In the genomic region with DNA sequence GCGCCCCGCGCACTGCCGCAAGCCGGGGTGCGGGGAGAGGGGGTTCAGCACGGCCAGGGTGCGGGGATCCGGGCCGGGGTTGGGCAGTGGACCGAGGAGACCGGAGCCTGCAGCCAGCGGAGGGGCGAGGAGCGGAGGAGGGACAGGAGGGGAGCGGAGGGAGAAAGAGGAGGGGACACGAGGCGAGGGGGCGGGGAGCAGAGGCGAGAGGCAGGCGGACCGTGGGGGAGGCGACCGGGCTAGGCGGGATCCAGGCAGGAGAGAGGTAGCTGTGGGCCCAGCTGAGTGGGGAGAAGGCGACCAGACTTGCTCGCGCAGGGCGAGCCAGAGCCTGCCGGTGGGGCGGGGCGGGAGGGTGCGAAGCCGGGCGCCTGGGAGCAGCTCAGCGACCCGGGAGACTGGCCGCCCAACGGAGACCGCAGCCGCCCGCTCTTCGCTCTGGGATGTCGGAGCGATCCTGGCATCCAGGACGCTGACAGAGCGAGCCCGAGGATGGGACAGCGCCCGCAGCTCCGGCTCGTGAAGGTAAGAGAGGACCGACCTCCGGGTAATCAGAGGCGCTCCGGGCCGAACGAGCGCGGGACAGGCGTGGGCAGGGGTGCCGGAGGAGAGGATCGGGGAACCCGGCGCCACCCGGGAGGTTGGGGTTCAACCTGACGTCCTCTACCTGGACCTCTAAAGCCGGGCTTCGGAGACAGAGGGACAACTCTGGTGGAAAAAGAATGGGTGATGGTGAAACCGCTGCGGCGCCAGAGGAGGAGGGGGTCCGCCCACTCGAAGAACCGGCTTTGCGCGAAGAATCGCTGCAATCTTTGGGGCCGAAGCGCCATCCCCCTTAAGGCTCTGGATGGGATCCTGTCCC, we compare ENCODE assay signal across 9 mouse cellular contexts. TPM values are rescaled to one million over a fixed set of nuclear protein-coding genes. Genes with fewer than 3 reads are reported as not detected.
DNase-seq lines count a peak whose midpoint lies in the region; ATAC-seq and TF ChIP-seq lines count a peak whose summit lies in the region.
"Had no signal": no experiment of that assay in that cellular context is flagged by ENCODE, and none has a peak within 500 bp of the region (broad histone marks: within the 10 kb centered on the region; RNA-seq: fewer than 3 reads in every experiment).

A gene (plus strand): TSS at position 276 of the 862 bp plus-strand sequence.

- WGBS in heart, embryonic 13.5 days: under 1% methylated on average over 75 of the region's 80 CpGs
- under 1% methylated on average over 80 of the region's 80 CpGs for WGBS in hindbrain, embryonic 10.5 days
- WGBS in limb, embryonic 14.5 days: 2% methylated on average over 65 of the region's 80 CpGs

- H3K27me3 ChIP-seq in heart, embryonic 13.5 days (replicated peaks): peaks cover 99% of the 10 kb centered on the region
- H3K27me3 ChIP-seq in hindbrain, embryonic 10.5 days (ENCODE audit: insufficient read depth, poor library complexity, severe bottlenecking): peaks cover 78% of the 10 kb centered on the region
- H3K27me3 ChIP-seq in limb, embryonic 14.5 days (ENCODE audit: control insufficient read depth, insufficient read depth, low read length): peaks cover 49% of the 10 kb centered on the region
- H3K27me3 ChIP-seq: CH12.LX had no signal

- H3K36me3 ChIP-seq in heart, embryonic 13.5 days: no peaks in the 10 kb centered on the region
- no peaks in the 10 kb centered on the region for H3K36me3 ChIP-seq in hindbrain, embryonic 10.5 days
- no peaks in the 10 kb centered on the region for H3K36me3 ChIP-seq in limb, embryonic 14.5 days (ENCODE audit: control insufficient read depth, insufficient read depth, low read length)

- no peak within 1 kb of the TSS for H3K27ac ChIP-seq in heart, embryonic 13.5 days (replicated peaks)
- H3K27ac ChIP-seq in hindbrain, embryonic 10.5 days: peak within 1 kb of the TSS; percentile 83
- H3K27ac ChIP-seq in limb, embryonic 14.5 days (replicated peaks; ENCODE audit: low read depth, low read length): no peak within 1 kb of the TSS

- no peak for DNase-seq in heart, adult 11 months
- peak; percentile 64 for DNase-seq in ES-CJ7 (ENCODE audit: low read depth, low spot score)
- DNase-seq in cerebellum, postnatal 36 days: peak; percentile 85 to 90
- peak; percentile 73 for DNase-seq in hindbrain, embryonic 10.5 days (ENCODE audit: low spot score)
- no peak for DNase-seq in limb, embryonic 14.5 days (ENCODE audit: low spot score)
- DNase-seq in right cerebral cortex, adult 18-20 months: peak; percentile 61

- peak within 1 kb of the TSS; percentile 64 for H3K9ac ChIP-seq in heart, embryonic 13.5 days
- peak within 1 kb of the TSS; percentile 44 for H3K9ac ChIP-seq in limb, embryonic 14.5 days (ENCODE audit: low read depth, low read length, severe bottlenecking)

- no peak for TF ChIP-seq POLR2A in limb, embryonic 14.5 days (IDR thresholded peaks at IDR 0.05; ENCODE audit: borderline replicate concordance, extremely low read depth, insufficient read depth, insufficient read length)

- peaks cover 21% of the 10 kb centered on the region for H3K4me1 ChIP-seq in heart, embryonic 13.5 days
- H3K4me1 ChIP-seq in hindbrain, embryonic 10.5 days (replicated peaks): peaks cover 30% of the 10 kb centered on the region
- H3K4me1 ChIP-seq in limb, embryonic 14.5 days (ENCODE audit: control insufficient read depth, insufficient read depth, low read length): peaks cover 4% of the 10 kb centered on the region; the same call in 1 of the 2 replicates

- no peaks in the 10 kb centered on the region for H3K9me3 ChIP-seq in heart, embryonic 13.5 days
- H3K9me3 ChIP-seq in hindbrain, embryonic 10.5 days: no peaks in the 10 kb centered on the region
- no peaks in the 10 kb centered on the region for H3K9me3 ChIP-seq in limb, embryonic 14.5 days (ENCODE audit: control insufficient read depth, low read length)

- peak within 1 kb of the TSS; percentile 85 for H3K4me2 ChIP-seq in heart, embryonic 13.5 days
- peak within 1 kb of the TSS; percentile 99 for H3K4me2 ChIP-seq in limb, embryonic 14.5 days (replicated peaks; ENCODE audit: low read depth, low read length, severe bottlenecking)

- ATAC-seq in heart, embryonic 13.5 days (ENCODE audit: extremely low read depth, insufficient number of reproducible peaks, low FRiP score, low TSS enrichment): no peak
- ATAC-seq in limb, embryonic 14.5 days (ENCODE audit: low FRiP score, low read depth): no peak
- no peak for ATAC-seq in activated CD4-positive, CD25-positive, alpha-beta regulatory T cell, adult 4 months

- peak within 1 kb of the TSS; percentile 57 for H3K4me3 ChIP-seq in heart, embryonic 13.5 days
- H3K4me3 ChIP-seq in hindbrain, embryonic 10.5 days: peak within 1 kb of the TSS; percentile 76
- H3K4me3 ChIP-seq in limb, embryonic 14.5 days (replicated peaks; ENCODE audit: low read length): peak within 1 kb of the TSS; percentile 49

RNA-seq across cellular contexts. Expression of the gene that starts here (rescaled TPM):
- polyA plus RNA-seq in heart, embryonic 13.5 days (2015; fragmentation: Nextera tagmentation; extraction: Ambion mirVana): not detected in 2 replicates
- 0.31 and 0.95 TPM in 2 replicates for polyA plus RNA-seq in hindbrain, embryonic 10.5 days (2016; fragmentation: Nextera tagmentation; extraction: Ambion mirVana)
- polyA plus RNA-seq in limb, embryonic 14.5 days (2012; rRNA removed): 0.04 and 0.09 TPM in 2 replicates
- polyA plus RNA-seq in limb, embryonic 14.5 days (2014; fragmentation: Nextera tagmentation; extraction: Ambion mirVana): not detected in 2 replicates
- not detected for polyA plus RNA-seq in activated CD4-positive, CD25-positive, alpha-beta regulatory T cell, adult 4 months (2017; shearing (Covaris generic))

Comparison
In these comparisons a context has a peak if more than half of its experiments do, and no peak if none do; other contexts are left out.
1. Peak in DNase-seq, H3K4me3 ChIP-seq and H3K27ac ChIP-seq in hindbrain, embryonic 10.5 days; RNA of the gene not detected or under 1 TPM.
2. DNase-seq: peak in ES-CJ7 (single experiment), cerebellum, postnatal 36 days (2 of 2) and right cerebral cortex, adult 18-20 months (single experiment); none in heart, adult 11 months (single experiment) and limb, embryonic 14.5 days (single experiment).
3. Peak in every context shown above with its lines, with median percentiles within 50 percentile points of each other: H3K4me3 ChIP-seq.